Mouse (Mus musculus) A20 (cell line): ENCODE measurements around the gene Prepl.

Experiments used
- DNase-seq: peaks from one replicate; pipeline ENCODE4 v3.0.0-alpha.2; 2011; ENCODE audit warnings: low read depth, low spot score

The Prepl gene

DNA sequence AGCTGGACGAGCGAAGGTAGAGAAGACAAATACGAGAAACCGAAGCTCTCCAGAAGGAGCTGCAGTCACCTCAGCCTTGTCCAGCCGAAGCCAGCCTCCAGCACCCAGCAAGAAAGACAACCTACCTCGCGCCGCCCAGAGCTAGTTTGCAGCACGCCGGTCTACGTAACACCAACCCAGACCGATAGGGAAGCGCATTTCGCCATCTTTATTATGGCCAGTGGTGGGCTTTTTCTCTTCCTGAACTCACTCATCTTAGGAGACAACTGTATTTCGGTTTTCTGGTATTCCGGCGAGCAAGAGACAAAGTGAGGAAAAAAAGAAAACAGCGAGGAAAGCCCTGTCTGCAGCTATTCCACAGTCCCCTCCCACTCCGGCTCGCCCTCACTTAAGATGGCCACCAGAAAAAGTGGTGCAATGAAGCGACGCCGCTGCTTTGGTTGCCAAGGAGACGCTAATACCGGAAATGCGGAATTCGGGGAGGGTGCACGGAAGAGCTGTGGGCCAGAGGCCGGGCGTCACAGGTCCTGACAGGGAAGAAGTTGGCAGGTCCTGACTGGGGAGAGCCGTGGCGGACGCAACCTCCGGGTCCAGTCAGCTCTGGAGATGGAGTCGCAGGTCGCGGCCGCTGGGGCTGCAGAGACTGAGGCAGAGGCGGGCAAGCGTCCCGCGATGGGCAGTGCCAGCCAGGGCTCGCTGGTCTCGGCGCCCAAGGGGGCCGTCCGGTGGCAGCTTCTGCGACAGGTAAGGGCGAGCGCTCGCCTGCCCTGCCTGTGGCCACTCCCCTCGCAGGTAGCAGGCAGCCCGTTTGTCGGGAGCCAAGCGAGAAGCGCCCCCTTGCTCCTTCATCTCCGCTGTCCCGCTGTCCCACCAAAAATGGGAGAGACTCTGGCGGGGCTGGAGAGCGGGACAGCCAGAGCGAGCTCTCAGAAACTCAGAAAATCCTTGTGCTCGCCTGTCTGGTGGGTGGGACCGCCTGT, at the start of gene Prepl, which contains the start of gene Camkmt:
Prepl (minus strand) TSS at position 122 of the 980 bp plus-strand sequence.
Camkmt (plus strand) TSS at position 433 of the 980 bp plus-strand sequence.
- DNase-seq, result peak; percentile 98

- no peak for DNase-seq
These were observed 48.4 kb upstream of the Prepl start for GRCm38 (mm10) chr17:85138393-85138792.

- peak; percentile 47 for DNase-seq
These were observed 26.6 kb upstream of the Prepl start for GRCm38 (mm10) chr17:85116643-85117042.

GRCm38 (mm10) chr17:85113441-85113840, 23.4 kb upstream of the Prepl start:
- DNase-seq, result no peak

DNA sequence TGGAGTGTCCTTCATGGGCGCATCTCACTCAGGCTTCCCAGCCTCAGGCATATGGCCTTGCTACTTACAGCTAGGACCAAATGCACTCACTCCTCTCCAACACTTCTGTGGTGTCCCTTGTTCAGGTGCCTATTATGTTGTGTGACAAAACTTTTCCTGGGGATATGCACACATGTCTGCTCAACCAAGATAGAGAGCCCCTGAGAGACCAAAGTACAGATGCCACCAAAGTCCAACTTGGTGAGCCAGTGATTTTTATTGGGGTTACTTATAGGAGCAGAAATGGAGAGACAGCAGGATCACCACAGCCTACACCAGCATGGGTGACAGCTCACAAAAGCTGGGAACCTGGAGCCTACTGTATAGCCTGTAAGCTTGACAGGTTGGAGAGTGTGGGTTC, 20.6 kb upstream of the Prepl start:
- DNase-seq, result no peak

GRCm38 (mm10) chr17:85103310-85103709, 13.3 kb upstream of the Prepl start:
- no peak for DNase-seq

DNA sequence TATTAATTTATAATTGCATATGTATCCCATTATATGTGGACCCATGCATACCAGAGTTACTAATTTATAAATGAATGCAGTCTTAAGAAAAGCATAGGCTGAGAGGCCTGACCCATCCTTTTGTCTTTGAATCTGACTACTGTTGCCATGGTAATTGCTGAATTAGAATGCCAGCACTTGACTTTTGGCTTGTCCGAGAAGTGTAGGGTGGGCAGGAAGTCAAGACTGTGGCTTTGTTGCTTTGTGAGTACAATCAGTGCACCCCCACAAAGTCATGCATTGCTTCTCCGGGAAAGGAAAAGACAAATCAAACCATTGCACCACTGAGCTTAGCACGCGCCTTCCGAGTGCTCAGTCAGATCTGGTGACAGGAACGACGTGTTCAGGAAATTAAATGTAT, 11.7 kb upstream of the Prepl start:
- DNase-seq, result no peak

DNA sequence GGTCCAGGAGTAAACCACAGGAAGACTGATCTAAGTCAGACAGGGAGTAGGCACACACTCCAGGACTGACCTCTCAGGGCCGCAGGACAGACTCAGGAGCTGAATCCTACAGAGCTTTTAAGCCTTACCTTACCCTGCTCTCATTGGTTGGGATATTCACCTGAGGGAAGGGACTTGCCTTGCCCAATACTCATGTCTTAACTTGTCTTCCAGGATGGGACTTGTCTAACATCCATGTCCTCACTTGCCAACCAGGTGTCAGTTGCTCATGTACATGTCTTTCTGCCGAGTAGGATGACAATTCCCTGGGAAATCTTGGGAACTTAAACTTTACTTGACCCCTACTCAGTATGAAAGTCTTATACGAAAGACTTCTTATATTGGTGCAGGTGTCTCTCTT, 10.2 kb upstream of the Prepl start:
- DNase-seq, result no peak

DNA sequence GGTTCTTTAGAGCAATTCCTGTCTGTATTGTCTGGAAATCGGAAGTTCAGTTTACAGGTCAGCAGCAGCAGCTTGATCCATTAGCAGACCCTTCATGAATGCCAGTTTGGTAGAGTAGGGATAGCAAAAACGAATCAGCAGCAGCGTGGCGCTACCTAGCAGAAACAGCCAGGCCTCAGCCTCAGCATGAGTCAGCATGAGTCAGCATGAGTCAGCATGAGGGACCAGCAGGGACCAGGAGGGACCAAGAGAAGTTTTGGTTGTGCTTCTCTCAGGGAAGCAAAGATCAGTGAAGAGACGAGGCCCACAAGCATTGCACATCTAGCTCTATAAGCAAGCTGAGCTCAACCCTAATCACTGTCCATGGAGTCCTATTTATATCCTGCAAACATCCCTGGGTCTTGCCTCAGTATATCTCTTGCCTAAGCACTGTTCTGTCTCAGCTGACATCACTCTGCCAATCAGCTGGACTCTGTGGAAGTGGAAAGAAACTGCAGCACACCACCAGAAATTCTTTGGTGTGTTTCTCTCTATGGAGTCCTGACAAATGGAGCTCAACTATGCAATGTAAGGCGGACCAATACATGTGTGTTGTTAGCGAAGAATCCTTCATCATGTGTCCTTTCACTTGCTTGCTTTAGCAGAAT, 8.8 kb upstream of the Prepl start:
- DNase-seq, result no peak

GRCm38 (mm10) chr17:85096396-85096795, 6.4 kb upstream of the Prepl start:
- peak; percentile 53 for DNase-seq

DNA sequence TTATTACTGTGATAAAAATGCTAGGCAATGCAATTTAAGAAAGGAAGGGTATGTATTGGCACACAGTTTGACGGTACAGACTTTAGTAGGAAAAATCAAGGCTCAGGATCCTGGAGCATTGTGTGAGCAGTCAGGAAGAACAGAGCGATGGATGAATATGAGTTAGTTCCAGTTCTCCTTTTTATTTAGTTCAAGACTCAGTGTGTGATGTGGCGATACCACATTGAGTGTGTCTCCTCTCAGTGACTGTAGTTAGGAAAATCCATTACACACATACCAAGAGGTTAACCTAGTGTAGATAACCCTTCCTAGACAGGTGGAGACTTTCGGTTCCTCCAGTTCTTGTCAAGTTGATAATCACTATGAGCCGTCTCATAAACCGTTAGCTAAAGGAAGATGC, 1.7 kb upstream of the Prepl start:
- peak; percentile 17 for DNase-seq

- peak; percentile 53 for DNase-seq
These were observed 420 bp downstream of the Prepl start for GRCm38 (mm10) chr17:85089621-85090020.

GRCm38 (mm10) chr17:85089011-85089410, 1.0 kb downstream of the Prepl start:
- DNase-seq, result peak; percentile 32

DNA sequence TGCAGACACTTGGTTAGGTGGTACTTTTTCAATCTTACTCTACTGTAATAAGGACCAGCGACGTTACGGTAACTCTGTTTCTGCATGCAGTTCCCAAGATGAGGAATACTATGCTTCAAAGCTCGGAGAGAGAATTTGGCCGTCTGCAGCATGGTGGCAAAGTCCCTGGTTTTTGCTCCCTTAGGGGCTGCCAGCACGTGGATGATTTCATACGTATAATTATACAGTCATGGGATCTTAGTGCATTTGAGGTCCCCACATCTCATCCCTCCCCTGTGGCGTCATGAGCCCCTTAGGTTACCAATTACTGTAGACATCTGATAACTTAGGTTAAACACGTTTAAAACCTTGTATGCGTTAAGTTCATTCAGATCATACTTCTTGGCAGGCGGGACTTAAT, 1.6 kb downstream of the Prepl start:
- no peak for DNase-seq

GRCm38 (mm10) chr17:85087591-85087990, 2.5 kb downstream of the Prepl start:
- DNase-seq, result peak; percentile 7

- DNase-seq, result no peak
These were observed 3.5 kb downstream of the Prepl start for GRCm38 (mm10) chr17:85086501-85086900.

GRCm38 (mm10) chr17:85085335-85085734, 4.7 kb downstream of the Prepl start:
- DNase-seq, result no peak

DNA sequence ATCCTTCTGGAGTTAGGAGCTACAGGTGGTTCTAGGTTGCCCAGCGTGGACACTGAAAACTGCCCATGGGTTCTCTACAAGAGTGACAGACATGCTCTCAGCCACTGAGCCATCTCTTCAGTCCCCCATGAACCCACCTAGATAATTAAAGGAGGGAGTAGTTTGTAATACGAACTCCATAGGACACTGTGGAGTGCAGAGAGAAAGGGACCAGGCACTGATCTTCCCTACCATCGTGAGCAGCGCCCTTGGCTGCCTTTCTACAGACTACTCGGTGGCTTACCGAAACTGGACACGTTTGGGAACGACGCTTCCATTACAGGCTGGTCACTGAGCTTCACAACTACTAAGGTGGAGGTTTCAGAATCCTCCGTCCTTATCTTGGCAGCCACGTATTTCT, 9.3 kb downstream of the Prepl start:
- DNase-seq, result no peak

DNA sequence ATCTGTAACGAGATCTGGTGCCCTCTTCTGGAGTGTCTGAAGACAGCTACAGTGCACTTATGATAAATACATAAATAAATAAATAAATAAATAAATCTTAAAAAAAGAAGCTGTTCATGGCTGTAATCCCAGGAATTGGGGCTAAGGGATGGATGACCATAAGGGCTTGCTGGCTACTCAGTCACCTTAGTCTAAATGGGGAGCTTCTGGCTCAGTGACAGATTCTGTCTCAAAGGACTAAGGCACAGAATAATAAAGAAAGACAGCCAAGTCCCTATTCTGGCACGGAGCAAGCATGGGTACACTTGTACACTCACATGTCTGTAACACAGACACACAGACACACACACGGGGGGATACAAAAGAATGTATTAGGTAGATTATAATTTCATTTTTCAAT, 10.8 kb downstream of the Prepl start:
- no peak for DNase-seq

DNA sequence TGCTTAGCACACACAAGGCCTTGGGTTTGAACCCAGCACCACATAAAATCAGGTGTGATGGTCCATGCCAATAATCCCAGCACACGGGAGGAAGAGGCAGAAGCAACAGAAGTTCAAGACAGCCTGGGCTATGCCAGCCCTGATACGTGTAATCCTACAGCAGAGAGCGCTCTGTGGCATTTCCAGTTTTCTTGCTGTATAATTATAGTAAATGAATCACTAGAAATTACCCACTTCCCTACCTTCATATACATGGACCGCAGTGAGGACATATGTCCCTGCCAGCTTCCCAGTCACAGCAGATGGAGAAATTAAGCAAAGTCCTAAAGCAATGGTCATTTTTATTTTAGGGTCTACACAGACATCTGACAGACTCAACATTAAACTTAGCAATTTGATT, 16.0 kb downstream of the Prepl start:
- DNase-seq, result no peak

DNA sequence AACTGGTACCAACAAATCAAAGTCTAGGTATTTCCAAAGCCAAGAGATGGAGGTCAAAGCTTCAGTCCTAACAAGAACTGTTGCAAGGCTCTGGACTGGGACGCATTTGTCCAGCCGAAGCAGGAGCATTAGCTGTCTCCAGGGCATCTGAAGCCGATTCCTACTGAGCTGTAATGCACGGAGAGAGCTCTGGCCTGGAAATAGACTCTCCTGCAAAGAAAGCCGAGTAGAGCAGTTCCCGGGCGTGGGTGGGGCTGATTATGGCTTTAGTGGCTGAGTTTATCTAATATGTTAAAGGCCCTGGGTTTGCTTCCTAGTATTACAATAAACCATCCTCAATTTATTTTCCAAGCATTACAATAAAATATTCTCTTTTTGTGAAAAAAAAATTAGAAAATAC, 16.8 kb downstream of the Prepl start:
- DNase-seq, result no peak

DNA sequence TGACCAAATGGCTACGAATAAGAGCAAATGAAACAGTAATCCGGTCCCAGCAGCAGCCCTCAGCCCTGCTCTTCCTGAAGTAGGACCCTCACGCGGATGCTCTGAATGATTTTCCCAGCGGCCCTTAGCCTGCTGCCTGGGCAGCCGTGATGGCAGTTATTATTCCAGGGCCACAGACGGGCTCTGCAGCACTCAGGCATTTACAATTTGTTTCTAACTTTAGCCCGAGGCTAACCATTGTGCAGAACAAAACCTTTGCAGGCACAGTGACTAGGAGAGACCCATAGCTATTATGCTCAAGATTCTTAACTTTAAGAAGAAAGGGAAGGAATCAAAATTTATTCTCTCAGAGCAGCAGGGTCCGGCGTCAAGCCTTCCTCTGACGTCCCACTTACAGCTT, 17.7 kb downstream of the Prepl start:
- DNase-seq, result no peak
